Mouse (Mus musculus) liver, embryonic 14.5 days (tissue): ENCODE data around the gene Gm11114. TPM values are rescaled to one million over a fixed set of nuclear protein-coding genes. Genes with fewer than 3 reads are reported as not detected.
A peak's percentile ranks its signal among the peaks of the same experiment; 100 is the strongest.

ENCODE experiments used
- ATAC-seq: fragments of 200-750 bp; cut with Nextera tagmentation; 2 replicates; pipeline ENCODE4 v1.8.0; 2017; ENCODE audit warnings: moderate number of reproducible peaks, mild to moderate bottlenecking, moderate library complexity; ENCODE audit not compliant: insufficient read depth
- DNase-seq, 3 experiments: peaks; one replicate each; pipeline ENCODE4 v3.0.0-alpha.2; 2012 to 2013; ENCODE audit warnings: low read depth in 3 of 3, low spot score in 3 of 3
- H3K27ac ChIP-seq: fragments of 300-500 bp; sonication (generic); 2 replicates; pipeline ENCODE4 v1.5.1; 2014; ENCODE audit warnings: moderate library complexity, mild to moderate bottlenecking, control low read depth, inconsistent platforms
- H3K27me3 ChIP-seq: fragments of 300-500 bp; sonication (generic); 2 replicates; pipeline ENCODE4 v1.6.1; 2014; ENCODE audit warnings: mild to moderate bottlenecking, low read length, moderate library complexity; ENCODE audit not compliant: control insufficient read depth, insufficient read depth
- H3K36me3 ChIP-seq: fragments of 300-500 bp; sonication (generic); replicated peaks from 2 replicates; pipeline ENCODE4 v1.6.1; 2014; ENCODE audit warnings: low read depth; ENCODE audit not compliant: control insufficient read depth, insufficient read depth
- H3K4me1 ChIP-seq, 2 experiments: fragments of 200-500 bp in 1 of 2; fragments of 300-500 bp in 1 of 2; sonication (generic) in 1 of 2; replicated peaks; 2 replicates each; pipeline ENCODE4 v1.6.1; 2012 to 2014; ENCODE audit warnings: antibody characterized with exemption in 1 of 2, inconsistent platforms in 1 of 2, low read length in 1 of 2; ENCODE audit not compliant: control insufficient read depth in 2 of 2, insufficient read depth in 2 of 2
- H3K4me2 ChIP-seq: fragments of 300-500 bp; sonication (generic); 2 replicates; pipeline ENCODE4 v1.6.1; 2014; ENCODE audit warnings: low read depth, mild to moderate bottlenecking, control low read depth, moderate library complexity
- H3K4me3 ChIP-seq, 2 experiments: fragments of 200-500 bp in 1 of 2; fragments of 300-500 bp in 1 of 2; sonication (generic) in 1 of 2; 2 replicates each; pipeline ENCODE4 v1.5.1; 2012 to 2014; ENCODE audit warnings: low read depth in 2 of 2, low read length in 2 of 2, mild to moderate bottlenecking in 2 of 2, control low read depth in 1 of 2, inconsistent platforms in 1 of 2, moderate library complexity in 1 of 2; ENCODE audit not compliant: insufficient read depth in 1 of 2
- H3K9ac ChIP-seq: fragments of 300-500 bp; sonication (generic); replicated peaks from 2 replicates; pipeline ENCODE4 v1.6.1; 2014; ENCODE audit warnings: mild to moderate bottlenecking, control low read depth, moderate library complexity
- H3K9me3 ChIP-seq: fragments of 300-500 bp; sonication (generic); 2 replicates; pipeline ENCODE4 v1.6.1; 2016; ENCODE audit warnings: low read length, mixed read lengths; ENCODE audit not compliant: control insufficient read depth
- CTCF ChIP-seq: IDR thresholded peaks from 2 replicates; pipeline ENCODE4 v1.5.1; 2016; ENCODE audit warnings: antibody characterized with exemption, low read depth, control low read depth
- EP300 ChIP-seq: IDR thresholded peaks from 2 replicates; pipeline ENCODE4 v1.6.1; 2016; ENCODE audit warnings: antibody characterized with exemption, low read depth
- WGBS: fragments of 180-500 bp; shearing (Covaris S2); extraction: QIAGEN DNeasy Blood & Tissue Kit; methylation state at CpG from one replicate; pipeline ENCODE4 v1.1.7; 2014; ENCODE audit not compliant: insufficient replicate concordance; 5-methylcytosine and 5-hydroxymethylcytosine counted together
- polyA plus RNA-seq, 2 experiments: library from polyadenylated mRNA; depleted of rRNA in 1 of 2; stranded (reverse) in 1 of 2; unstranded in 1 of 2; fragments of >200 nt; fragmentation: Nextera tagmentation in 1 of 2; extraction: Ambion mirVana in 1 of 2; gene quantifications; 2 replicates each; pipeline versions ENCODE4 v1.2.1 to v1.2.3; 2012 to 2014

The Gm11114 gene
- polyA plus RNA-seq, 2 experiments: not detected

DNA sequence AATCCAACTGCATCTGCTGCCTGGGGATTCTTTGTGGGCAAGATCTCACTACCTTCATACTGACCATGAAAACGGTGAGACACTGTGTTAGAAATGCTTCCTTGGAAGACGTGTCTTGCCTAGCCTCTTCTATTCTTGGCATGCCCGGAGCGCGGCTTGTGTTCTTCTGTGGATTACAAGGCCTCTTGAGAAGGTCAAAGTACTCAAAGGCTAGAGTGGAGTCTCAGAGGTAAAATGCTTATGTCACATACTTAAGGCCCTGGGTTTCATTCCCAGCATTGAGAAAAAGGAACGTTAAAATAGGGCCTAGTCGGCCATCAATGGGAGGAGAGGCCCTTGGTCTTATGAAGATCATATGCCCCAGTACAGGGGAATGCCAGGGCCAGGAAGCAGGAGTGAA, 23.5 kb downstream of the Gm11114 start:
- Histone ChIP-seq H3K4me1 (no peaks in the 10 kb centered on the region; a peak in 1 of 4 replicates), H3K4me3 (no peak overlapping the region), H3K27ac (no peak overlapping the region), H3K36me3 (no peaks in the 10 kb centered on the region), H3K27me3 (no peaks in the 10 kb centered on the region), H3K4me2 (no peak overlapping the region), H3K9me3 (no peaks in the 10 kb centered on the region), H3K9ac (no peak overlapping the region)
- 74% methylated on average over 7 of the region's 7 CpGs for WGBS
- DNase-seq: no peak
- ATAC-seq: no peak
- TF ChIP-seq CTCF: no peak
- TF ChIP-seq EP300: no peak

DNA sequence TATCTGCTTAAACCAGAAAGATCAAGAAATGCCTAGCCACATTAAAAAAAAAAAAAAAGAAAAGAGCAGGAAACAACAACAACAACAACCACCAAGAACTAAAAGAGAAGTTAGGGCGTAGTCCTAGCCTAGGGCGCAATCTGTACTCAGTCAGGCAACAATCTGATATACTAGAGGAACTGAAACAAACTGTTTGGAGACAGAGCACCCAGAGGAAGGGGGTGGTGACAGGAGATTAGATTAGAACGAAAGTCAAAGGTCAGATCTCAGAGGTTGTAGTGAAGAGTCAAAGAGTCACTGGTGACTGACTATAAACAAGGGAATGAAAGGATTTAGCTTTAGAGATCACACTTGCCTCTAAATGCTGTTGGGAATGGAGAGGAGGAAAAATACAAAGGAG, 27.7 kb downstream of the Gm11114 start:
- H3K36me3 ChIP-seq: no peaks in the 10 kb centered on the region
- H3K4me2 ChIP-seq: no peak overlapping the region
- no peak overlapping the region for H3K27ac ChIP-seq
- DNase-seq (no peak), ATAC-seq (peak; percentile 65)
- no peak overlapping the region for H3K9ac ChIP-seq
- H3K27me3 ChIP-seq: no peaks in the 10 kb centered on the region
- no peaks in the 10 kb centered on the region for H3K9me3 ChIP-seq
- no peak for TF ChIP-seq CTCF
- peak; percentile 46; the same call in 1 of the 2 replicates for TF ChIP-seq EP300
- peaks cover 0 to 4% of the 10 kb centered on the region in 2 experiments; a peak in 2 of 4 replicates for H3K4me1 ChIP-seq
- H3K4me3 ChIP-seq: no peak overlapping the region
- WGBS: 11% methylated on average over 3 of the region's 3 CpGs

DNA sequence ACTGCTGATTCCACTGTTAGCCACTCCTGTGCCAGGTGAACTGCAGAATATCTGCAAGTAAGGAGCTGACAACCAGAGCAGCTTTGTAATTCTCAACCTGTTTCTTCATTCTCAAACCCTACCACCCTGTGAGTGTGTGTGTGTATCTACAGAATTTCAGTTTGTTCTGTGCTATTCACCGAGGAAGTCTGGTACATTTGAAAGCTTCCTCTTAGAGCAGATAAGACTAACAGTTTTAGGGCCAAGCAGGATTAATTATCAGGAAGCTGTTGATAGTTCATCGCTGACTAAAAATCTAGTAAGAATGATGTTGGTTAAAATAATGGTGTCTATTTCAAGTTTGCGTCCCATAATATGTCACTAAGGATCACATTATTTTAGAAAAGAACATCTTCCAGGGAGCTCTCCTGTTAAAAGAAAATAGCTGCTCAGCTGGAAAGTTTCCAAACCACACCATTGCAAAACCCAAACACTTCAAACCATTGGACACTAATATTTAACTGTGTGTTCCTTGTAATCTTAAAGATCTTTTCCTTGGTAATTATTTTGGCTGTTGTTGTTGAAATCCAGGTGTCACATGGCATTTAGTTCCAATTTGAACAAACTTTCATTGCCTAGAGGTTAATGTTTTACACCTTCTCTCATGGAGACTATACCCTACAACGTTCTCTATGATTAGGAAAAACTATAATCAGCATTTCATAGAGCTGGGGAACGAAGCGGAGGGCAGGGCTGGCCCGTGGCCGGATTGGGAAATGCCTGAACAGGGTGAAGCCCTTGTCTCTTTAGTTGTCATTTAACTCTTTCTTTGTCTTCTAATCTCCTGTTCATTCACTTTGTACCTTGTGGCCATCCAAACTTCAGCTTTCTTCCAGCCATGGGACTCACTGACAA, 30.6 kb downstream of the Gm11114 start:
- H3K4me3 ChIP-seq: no peak overlapping the region
- no peaks in the 10 kb centered on the region for H3K36me3 ChIP-seq
- H3K27me3 ChIP-seq: no peaks in the 10 kb centered on the region
- TF ChIP-seq CTCF: no peak
- no peak for TF ChIP-seq EP300
- no peak for ATAC-seq
- H3K9ac ChIP-seq: no peak overlapping the region
- no peaks in the 10 kb centered on the region for H3K9me3 ChIP-seq
- 25% methylated on average over 8 of the region's 8 CpGs for WGBS
- H3K27ac ChIP-seq: no peak overlapping the region
- no peak for DNase-seq
- peaks cover 0 to 4% of the 10 kb centered on the region in 2 experiments; a peak in 2 of 4 replicates for H3K4me1 ChIP-seq
- no peak overlapping the region for H3K4me2 ChIP-seq

DNA sequence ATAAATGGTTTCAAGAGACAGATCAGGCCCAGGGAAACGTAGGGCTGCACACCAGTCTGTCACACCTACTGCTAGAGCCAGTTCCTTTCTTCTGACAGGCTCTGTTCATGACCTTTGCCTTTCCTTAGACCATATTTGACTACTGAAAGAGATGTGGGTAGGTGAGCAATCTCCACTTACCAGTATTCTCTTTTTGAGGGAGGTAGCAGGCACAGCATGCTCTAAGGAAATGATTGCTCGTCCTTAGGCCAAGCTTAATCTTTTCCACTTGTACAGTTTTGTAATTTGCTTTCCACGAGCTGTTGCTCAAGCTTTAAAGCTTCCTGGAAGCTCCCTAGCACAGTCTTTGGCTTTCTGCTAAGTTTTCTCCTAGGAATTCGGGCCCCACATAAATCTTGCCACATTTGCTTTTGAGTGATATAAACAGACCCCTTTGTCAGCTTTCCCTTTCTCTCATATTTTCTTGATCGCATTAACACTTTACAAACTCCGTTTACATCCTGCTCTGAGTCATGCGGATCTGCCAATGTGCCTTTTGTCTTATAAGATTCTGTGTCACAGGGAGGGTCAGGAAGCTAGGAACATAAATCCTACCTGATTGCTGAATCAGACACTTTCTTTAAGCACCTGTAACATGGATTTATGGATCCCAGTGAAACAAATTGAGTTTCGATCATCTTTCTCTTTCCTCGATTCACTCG, 35.4 kb downstream of the Gm11114 start:
- 67% methylated on average over 10 of the region's 10 CpGs for WGBS
- no peak overlapping the region for H3K4me3 ChIP-seq
- H3K27ac ChIP-seq: no peak overlapping the region
- DNase-seq (no peak), ATAC-seq (no peak)
- H3K4me1 ChIP-seq: peaks cover 0 to 2% of the 10 kb centered on the region in 2 experiments; a peak in 1 of 4 replicates
- H3K27me3 ChIP-seq: no peaks in the 10 kb centered on the region
- TF ChIP-seq CTCF (no peak), EP300 (no peak)
- no peak overlapping the region for H3K4me2 ChIP-seq
- no peaks in the 10 kb centered on the region for H3K36me3 ChIP-seq
- H3K9ac ChIP-seq: no peak overlapping the region
- no peaks in the 10 kb centered on the region for H3K9me3 ChIP-seq

DNA sequence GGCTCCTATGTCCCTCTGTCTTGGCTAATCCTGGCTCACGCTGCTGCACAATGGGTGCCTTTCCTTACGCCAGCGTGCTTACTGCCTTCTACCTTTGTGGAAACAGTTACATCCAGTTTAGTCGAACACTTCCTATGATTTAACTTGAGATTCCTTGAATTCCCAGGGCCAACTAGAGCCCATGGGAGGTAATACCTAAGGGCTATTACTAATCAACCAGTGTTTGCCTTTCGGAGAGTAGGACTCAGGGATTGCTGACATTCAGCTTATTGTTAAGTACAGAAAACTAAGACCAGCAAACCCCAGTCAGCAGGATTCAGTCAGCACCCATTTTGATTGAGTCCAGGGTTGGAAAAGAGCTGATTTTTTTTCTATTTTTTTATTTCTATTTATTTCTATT, 43.0 kb downstream of the Gm11114 start:
- Histone ChIP-seq H3K4me2 (no peak overlapping the region), H3K4me1 (no peaks in the 10 kb centered on the region), H3K27me3 (no peaks in the 10 kb centered on the region), H3K9me3 (no peaks in the 10 kb centered on the region), H3K9ac (no peak overlapping the region), H3K36me3 (no peaks in the 10 kb centered on the region), H3K4me3 (no peak overlapping the region), H3K27ac (no peak overlapping the region)
- DNase-seq (no peak), ATAC-seq (no peak)
- TF ChIP-seq CTCF (no peak), EP300 (no peak)
- 69% methylated on average over 5 of the region's 5 CpGs for WGBS
